Mouse (Mus musculus) cerebellum, adult 2 months (tissue): ENCODE results near the gene Eif4g3.

ENCODE experiments used
- CTCF ChIP-seq: fragments of 200-500 bp; IDR thresholded peaks from 2 replicates; pipeline ENCODE4 v1.5.1; 2011; ENCODE audit warnings: low read depth, mild to moderate bottlenecking, control low read depth, low read length, moderate library complexity, borderline replicate concordance; ENCODE audit not compliant: insufficient read depth
- POLR2A ChIP-seq: fragments of 200-500 bp; IDR thresholded peaks from 2 replicates; pipeline ENCODE4 v1.6.1; 2011; ENCODE audit warnings: low read length, control low read depth, borderline replicate concordance; ENCODE audit not compliant: insufficient read depth

GRCm38 (mm10) chr4:138077663-138078295 lies 85.0 kb downstream of the Eif4g3 start:
- TF ChIP-seq POLR2A (no peak), CTCF (no peak)
